Mouse (Mus musculus) adrenal gland, adult 8-10 months (tissue): ENCODE data around the gene 2700049A03Rik. TPM values are rescaled to one million over a fixed set of nuclear protein-coding genes. Genes with fewer than 3 reads are reported as not detected.
"Not testable (repeated sequence)": the region's sequence is repeated elsewhere in the genome, so short reads cannot be mapped to it uniquely, and the experiment has no call there.

Experiments
- DNase-seq: peaks from one replicate; pipeline ENCODE4 v3.0.0; 2022
- total RNA-seq, 4 experiments: library from RNA; stranded (reverse); gene quantifications; 2 replicates each; pipeline ENCODE4 v1.2.4; 2022

2700049A03Rik gene
- total RNA-seq = 10 to 100 TPM; 11.9 to 18.6 (median 13.6) TPM

- peak; percentile 64 for DNase-seq
These were observed at the start of gene 2700049A03Rik, which contains the start of gene Timm9 for GRCm38 (mm10) chr12:71136130-71136973. TSS of gene 2700049A03Rik (plus strand) at chr12:71136848. TSS of gene Timm9 (minus strand) at chr12:71136684.

- not testable (repeated sequence) for DNase-seq
These were observed 32.4 kb upstream of the 2700049A03Rik start for GRCm38 (mm10) chr12:71104275-71104674.

GRCm38 (mm10) chr12:71107216-71107771, 29.4 kb upstream of the 2700049A03Rik start:
- peak; percentile 44 for DNase-seq

DNA sequence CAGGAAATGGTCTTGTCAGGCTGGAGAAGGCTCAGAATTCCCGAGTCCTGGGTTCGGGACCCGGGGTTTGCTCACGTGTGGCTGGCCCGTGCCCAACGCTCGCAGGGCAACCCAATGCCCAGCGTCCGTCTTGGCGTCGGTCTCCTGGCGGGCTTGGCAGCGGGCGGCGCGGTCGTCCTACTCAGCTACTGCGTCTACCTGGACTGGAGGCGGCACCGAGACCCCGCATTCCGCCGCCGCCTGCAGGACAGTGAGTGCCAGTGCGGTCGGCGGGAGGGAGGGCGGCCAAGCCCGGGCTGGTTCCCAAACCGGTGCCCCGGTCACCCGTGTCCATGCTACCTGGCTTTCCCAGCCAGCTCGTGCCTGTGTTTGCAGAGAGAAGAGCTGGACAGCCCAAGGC, 25.3 kb upstream of the 2700049A03Rik start, which contains the start of gene Tomm20l:
Gene Tomm20l (plus strand): TSS at position 98 of the 400 bp plus-strand sequence.
- peak; percentile 38 for DNase-seq

DNA sequence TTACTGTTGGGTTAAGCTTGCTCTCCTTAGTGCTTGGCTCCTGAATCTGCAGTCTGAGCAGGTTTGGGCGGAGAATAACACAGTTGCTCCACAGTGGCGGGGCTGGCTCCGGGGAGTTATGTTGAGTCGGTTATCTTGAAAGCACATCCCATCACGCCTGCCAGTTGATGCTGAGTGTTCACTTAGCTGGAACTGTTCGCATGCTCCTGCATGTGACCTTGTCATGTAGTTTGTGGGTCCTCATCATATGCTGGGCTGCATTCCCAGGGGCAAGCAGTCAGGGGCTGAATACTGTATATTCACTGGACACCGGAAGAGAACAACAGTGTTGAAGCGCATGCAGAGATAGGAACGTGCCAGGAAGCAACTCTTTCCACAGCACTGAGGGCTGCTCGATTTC, 23.6 kb upstream of the 2700049A03Rik start:
- no peak for DNase-seq

DNA sequence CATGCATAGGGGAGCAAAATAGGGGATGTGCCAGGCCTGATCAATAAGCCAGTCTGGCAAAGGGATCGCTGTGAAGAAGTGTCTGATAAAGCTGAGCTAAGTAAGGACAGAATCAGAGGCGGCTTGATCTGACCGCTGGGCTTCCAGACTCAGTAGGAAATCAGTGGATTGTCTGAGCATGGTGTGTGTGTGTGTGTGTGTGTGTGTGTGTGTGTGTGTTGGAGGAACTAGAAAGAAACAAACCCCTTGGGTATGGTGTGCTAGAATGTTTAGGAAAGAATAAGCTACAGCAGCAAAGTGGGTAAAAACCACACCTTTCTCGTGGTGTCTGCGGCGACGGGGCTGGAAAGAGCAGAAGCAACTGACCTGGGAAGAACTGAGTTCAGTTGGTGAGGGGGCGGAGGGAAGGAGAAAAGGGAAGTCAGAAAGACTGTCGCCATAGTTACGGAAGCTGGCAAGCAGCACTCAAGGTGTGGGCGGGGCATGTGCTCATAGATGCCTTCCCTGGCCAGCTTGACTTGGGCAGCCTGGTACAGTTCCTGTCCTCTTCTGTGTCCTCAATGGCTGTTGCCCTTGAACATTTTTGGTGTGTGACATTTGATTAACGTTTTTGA, 22.9 kb upstream of the 2700049A03Rik start:
- DNase-seq = peak; percentile 73

DNA sequence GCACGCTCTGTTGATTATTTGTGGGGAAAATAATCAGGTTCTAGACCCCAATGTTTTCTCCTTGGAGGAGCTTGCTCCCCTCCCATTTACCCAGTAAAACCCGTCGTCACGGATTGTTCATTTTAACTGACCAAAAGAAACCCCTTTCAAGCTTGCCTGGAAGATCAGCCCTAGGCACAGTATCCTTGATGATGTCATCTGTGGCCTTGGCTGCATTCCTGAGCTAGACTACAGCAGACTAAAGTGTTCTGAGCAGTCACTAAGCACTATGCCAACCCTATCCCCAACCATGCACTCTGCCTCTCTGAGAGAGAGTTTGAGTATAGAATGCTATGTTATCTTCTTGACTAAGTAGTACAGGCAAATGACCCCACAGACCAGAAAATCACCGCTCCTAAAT, 20.2 kb upstream of the 2700049A03Rik start:
- DNase-seq = peak; percentile 76

GRCm38 (mm10) chr12:71122731-71123130, 13.9 kb upstream of the 2700049A03Rik start:
- DNase-seq = no peak

GRCm38 (mm10) chr12:71123286-71123685, 13.4 kb upstream of the 2700049A03Rik start:
- DNase-seq = no peak

DNA sequence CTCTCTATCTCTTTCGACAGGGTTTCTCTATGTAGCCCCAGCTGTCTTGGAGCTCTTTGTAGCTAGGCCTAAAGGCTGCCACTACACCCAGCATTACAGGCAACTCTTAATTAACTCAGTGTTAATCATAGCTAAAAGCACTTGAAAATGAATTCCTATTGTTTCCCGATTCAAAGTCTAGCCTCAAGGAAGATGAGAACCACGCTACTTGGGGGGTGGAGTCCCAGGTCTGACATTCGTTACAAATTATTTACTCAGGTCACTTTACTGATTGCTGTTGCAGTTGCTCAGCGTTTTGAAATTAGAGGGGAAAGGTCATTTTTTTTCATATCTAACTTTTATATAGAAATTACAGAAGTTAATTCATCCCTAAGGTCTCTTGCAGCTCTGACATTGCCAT, 1.1 kb upstream of the 2700049A03Rik start:
- DNase-seq = no peak

DNA sequence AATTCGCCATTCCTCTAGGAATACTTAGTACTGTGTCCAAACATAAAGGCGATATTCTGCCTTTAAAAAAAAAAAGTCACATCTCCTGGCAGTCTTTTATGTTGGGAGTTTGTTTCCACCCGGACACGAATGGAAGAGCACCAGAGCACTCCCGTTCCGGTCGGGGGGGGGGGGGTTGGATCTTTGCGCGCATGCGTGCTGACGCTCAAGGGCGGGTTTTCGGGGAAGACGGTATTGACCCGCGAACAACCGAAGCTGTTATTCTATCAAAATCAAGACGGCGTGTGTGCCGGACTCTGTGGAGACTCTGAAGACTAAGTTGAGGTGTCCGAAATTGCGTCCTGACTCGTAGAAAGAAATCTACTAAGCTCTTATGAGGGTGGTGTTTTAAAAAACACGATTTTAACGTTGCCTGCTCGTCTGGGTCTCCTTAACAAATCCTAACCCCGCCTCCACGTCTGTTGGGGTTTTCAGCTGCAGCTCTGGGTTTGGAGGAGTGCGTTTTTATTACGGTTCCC, 385 bp downstream of the 2700049A03Rik start:
- peak; percentile 67 for DNase-seq

DNA sequence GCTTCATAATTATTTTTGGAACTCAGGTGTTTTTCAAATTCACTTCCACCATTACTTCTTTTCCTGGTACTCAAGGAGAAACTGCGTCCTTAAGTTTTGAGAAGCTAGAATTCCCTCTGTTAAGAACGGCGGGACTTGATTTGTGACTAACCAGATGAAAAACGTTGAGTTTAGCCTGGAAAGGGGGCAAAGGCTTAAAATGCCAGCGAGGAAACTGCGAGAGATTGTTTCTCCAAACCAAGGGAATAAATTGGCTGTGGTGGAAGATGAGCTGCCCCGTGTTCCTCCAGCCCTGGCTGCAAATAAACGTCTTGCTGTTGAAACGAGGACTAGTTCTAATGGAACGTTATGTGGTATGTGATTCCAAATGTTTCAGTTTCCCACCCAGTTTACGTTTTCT, 1.0 kb downstream of the 2700049A03Rik start:
- no peak for DNase-seq

DNA sequence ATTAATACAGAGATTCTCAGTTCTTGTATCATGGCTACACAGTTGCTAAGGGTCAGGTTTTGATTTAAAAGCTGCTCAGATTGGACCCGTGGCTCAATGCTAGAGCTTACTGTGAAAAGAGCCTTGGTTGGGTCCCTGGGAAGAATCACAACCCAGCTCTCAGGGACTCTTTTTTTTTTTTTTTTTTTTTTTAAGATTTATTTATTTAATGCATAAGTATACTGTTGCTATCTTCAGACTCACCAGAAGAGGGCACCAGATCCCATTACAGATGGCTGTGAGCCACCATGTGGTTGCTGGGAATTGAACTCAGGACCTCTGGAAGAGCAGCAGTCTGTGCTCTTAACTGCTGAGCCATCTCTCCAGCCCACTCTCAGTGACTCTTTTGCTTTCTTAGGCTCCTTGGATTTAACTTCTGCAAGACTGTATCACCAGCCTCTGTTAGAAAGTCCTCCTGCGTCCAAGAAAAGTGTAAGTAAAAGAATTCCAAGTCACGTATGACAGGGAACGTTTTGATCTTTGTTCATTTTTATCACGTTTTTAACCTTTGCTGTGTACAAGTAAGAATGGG, 2.7 kb downstream of the 2700049A03Rik start:
- DNase-seq = no peak

DNA sequence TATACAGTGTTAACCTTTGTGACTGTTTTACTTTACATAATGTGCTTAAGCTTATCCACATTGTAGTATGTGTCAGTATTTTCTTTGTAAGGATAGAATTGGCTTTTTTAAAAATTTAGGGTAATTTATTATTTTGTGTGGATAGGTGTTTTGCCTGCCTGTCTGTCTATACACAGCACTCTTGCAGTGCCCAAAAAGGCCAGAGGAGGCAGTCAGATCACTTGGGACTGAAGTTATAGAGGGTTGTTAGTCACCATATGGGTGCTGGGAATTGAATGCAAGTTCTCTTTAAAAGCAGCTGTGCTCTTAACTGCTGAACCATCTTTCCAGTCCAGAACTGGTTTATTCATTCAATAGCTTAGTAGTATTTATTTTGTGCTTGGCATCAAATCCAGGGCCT, 4.5 kb downstream of the 2700049A03Rik start:
- no peak for DNase-seq

- no peak for DNase-seq
These were observed 11.0 kb downstream of the 2700049A03Rik start for GRCm38 (mm10) chr12:71147641-71148040.

DNA sequence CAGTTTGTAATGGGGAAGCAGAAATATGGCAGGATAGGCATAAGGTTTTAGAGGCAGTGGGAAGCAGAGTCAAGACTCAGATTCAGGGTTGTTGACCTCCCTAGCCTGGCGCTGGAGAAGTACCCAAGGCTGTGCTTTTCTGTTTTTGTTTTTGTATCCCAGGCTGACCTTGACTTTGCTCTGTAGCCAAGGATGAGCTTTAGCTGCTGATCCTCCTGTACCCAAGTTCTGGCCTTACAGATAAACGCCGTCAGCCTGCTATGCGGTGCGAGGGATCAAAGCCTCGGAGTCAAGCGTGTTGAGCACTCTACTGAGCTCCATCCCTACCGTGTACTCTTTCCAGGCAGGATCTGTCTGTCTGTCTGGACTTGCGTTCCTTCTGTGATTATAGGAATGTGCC, 12.2 kb downstream of the 2700049A03Rik start:
- DNase-seq = peak; percentile 33

DNA sequence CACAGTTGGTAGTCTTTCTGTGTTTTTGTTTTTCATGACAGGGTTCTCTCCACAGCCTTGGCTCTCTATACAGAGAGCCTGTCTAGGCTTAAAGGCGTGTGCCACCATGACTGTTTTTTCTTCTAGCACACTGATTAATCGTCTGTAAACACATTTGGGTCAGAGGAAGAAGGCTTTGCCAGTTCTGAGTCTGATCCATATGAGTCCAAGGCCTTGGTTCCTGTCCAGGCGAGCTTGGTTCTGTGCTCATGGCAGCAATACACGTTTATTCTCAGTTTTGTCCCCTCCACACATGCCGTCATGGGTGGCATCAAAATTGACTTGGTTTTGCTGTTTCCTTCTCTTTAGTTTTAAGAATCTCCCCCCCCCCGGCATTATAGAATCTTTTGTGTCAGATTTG, 12.8 kb downstream of the 2700049A03Rik start:
- DNase-seq = no peak

GRCm38 (mm10) chr12:71150167-71150566, 13.5 kb downstream of the 2700049A03Rik start:
- no peak for DNase-seq

GRCm38 (mm10) chr12:71154979-71155378, 18.3 kb downstream of the 2700049A03Rik start:
- no peak for DNase-seq

GRCm38 (mm10) chr12:71157974-71158373, 21.3 kb downstream of the 2700049A03Rik start:
- DNase-seq = no peak

- DNase-seq = no peak
These were observed 27.8 kb downstream of the 2700049A03Rik start for GRCm38 (mm10) chr12:71164410-71164809.

GRCm38 (mm10) chr12:71169911-71170310, 33.3 kb downstream of the 2700049A03Rik start:
- DNase-seq = peak; percentile 34

DNA sequence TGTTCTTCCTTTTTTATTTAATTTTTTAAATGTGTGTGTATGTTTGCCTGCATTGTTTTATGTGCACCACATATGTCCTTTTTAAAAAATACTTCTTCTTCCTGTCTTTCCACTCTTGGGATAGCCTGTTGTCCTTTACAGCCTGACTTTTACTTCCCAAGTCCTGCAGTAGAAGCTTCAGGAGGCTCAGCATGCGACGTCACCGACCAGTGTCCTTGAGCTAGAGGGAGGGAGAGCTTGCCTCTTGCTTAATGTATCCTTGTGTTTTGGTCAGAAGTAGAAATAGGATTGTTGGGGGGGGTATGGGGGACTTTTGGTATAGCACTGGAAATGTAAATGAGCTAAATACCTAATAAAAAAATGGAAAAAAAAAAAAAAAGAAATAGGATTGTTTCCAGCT, 47.1 kb downstream of the 2700049A03Rik start:
- peak; percentile 50 for DNase-seq
